Mouse (Mus musculus) ES-Bruce4 (cell line): Measurements from ENCODE around the gene Hes5.

Experiments used
- CTCF ChIP-seq: IDR thresholded peaks from one replicate; pipeline ENCODE4 v1.8.1; 2011; ENCODE audit warnings: low read depth, low read length
- EP300 ChIP-seq: IDR thresholded peaks from 2 replicates; pipeline ENCODE4 v1.6.1; 2011; ENCODE audit warnings: low read depth, low read length; ENCODE audit not compliant: insufficient read depth

GRCm38 (mm10) chr4:154942632-154943322 is 17.9 kb upstream of the Hes5 start:
- TF ChIP-seq EP300 = no peak
- no peak for TF ChIP-seq CTCF
